Mouse (Mus musculus): ENCODE results near the gene Slamf6. TPM values are rescaled to one million over a fixed set of nuclear protein-coding genes. Genes with fewer than 3 reads are reported as not detected.

The Slamf6 gene
- polyA plus RNA-seq, 1 experiment, result 0.90 TPM

DNA sequence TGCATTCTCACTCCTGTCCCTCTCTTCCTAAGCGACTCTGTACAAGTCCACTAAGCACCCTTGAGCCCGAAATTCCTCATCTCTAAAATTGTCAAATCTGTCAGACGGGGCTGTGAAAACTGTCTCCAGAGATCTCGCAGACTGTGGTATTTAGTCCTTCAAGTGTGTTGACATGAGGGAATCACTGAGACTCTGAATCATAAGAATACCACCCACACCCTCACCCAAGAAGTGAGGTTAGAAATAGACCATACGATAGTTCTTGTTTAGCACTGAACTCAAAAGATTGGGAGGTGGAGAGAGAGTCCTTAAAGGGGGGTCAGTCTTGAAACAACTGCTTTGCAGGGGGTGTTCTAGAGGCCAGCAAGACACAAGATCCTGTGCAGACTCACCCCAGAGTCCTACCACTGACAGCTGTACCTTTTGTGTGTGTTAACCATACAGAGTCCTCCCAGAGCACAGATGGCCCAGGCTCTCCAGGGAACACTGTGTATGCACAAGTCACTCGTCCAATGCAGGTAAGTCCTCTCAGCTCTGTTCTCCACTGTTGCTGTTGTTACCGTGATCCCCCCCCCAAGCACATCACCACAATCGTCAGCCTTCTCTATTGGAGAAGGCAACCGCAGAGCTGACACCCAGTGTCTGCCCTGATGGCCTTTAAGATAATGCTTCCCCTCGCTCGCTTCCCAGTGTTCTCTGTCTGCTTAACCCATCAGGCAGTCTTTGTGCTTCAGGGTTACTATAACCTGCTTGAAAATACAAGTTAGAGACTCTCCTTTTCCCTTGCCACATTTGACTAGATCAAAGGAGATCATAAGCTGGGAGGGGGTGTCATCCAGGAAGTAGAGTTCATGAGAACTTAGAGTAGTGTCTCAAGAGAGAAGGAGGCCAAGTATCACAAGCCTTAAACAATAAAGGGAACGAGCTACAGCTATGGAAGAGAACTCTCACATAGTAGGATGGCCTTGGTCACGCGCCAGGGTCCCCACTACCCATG, 21.9 kb downstream of the Slamf6 start:
- TF ChIP-seq POLR2A (IDR thresholded peaks at IDR 0.05; ENCODE audit: low read depth, low read length), result no peak
- no peak for TF ChIP-seq CTCF (IDR thresholded peaks at IDR 0.05; ENCODE audit: extremely low read depth, insufficient read length, insufficient replicate concordance, low read depth, low read length)
- Histone ChIP-seq H3K27ac (ENCODE audit: insufficient read depth, low read depth, low read length) (no peak overlapping the region), H3K36me3 (ENCODE audit: control insufficient read depth, insufficient read depth, low read length) (no peaks in the 10 kb centered on the region), H3K4me1 (ENCODE audit: control insufficient read depth, insufficient read depth, insufficient read length, low read length) (no peaks in the 10 kb centered on the region), H3K27me3 (ENCODE audit: control insufficient read depth, insufficient read depth, low read length) (no peaks in the 10 kb centered on the region), H3K4me3 (ENCODE audit: low read depth, low read length) (no peak overlapping the region)
- WGBS, result 72% methylated on average over 14 of the region's 14 CpGs

GRCm38 (mm10) chr1:171940626-171941025, 23.3 kb downstream of the Slamf6 start:
- Histone ChIP-seq H3K4me3 (ENCODE audit: low read depth, low read length) (no peak overlapping the region), H3K36me3 (ENCODE audit: control insufficient read depth, insufficient read depth, low read length) (no peaks in the 10 kb centered on the region), H3K27me3 (ENCODE audit: control insufficient read depth, insufficient read depth, low read length) (no peaks in the 10 kb centered on the region), H3K27ac (ENCODE audit: insufficient read depth, low read depth, low read length) (no peak overlapping the region), H3K4me1 (ENCODE audit: control insufficient read depth, insufficient read depth, insufficient read length, low read length) (no peaks in the 10 kb centered on the region)
- no peak for TF ChIP-seq POLR2A (IDR thresholded peaks at IDR 0.05; ENCODE audit: low read depth, low read length)
- no peak for TF ChIP-seq CTCF (IDR thresholded peaks at IDR 0.05; ENCODE audit: extremely low read depth, insufficient read length, insufficient replicate concordance, low read depth, low read length)
- WGBS, result 86% methylated on average over 6 of the region's 6 CpGs

DNA sequence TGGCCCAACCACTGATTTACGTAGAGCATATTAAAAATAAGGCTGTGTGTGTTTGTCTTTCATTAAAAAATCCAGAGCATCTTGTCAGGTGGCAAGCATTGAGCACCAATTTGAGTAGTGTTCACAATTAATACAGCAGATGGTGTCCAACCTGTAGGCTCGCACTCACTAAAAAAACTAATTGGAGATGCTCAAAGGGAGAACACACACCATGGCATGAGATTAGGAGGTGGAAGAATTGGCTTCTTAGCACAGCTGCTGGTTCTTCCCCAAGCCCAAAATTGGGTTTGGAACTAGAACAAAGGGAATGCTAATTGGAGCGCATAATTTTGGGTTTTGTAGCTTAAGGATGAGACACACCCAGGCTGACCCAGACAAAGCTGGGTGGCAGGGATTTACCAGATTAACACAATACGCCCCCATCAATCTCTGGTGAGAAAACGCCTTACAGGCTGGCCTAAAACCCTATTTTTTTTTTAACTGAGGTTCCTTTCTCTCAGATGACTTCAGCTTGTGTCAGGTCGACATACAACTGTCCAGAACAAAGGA, 29.2 kb downstream of the Slamf6 start:
- Histone ChIP-seq H3K27ac (ENCODE audit: insufficient read depth, low read depth, low read length) (no peak overlapping the region), H3K4me1 (ENCODE audit: control insufficient read depth, insufficient read depth, insufficient read length, low read length) (no peaks in the 10 kb centered on the region), H3K27me3 (ENCODE audit: control insufficient read depth, insufficient read depth, low read length) (no peaks in the 10 kb centered on the region), H3K36me3 (ENCODE audit: control insufficient read depth, insufficient read depth, low read length) (no peaks in the 10 kb centered on the region), H3K4me3 (ENCODE audit: low read depth, low read length) (no peak overlapping the region)
- WGBS, result 67% methylated on average over 6 of the region's 6 CpGs
- TF ChIP-seq POLR2A (IDR thresholded peaks at IDR 0.05; ENCODE audit: low read depth, low read length) (no peak), CTCF (IDR thresholded peaks at IDR 0.05; ENCODE audit: extremely low read depth, insufficient read length, insufficient replicate concordance, low read depth, low read length) (no peak)

DNA sequence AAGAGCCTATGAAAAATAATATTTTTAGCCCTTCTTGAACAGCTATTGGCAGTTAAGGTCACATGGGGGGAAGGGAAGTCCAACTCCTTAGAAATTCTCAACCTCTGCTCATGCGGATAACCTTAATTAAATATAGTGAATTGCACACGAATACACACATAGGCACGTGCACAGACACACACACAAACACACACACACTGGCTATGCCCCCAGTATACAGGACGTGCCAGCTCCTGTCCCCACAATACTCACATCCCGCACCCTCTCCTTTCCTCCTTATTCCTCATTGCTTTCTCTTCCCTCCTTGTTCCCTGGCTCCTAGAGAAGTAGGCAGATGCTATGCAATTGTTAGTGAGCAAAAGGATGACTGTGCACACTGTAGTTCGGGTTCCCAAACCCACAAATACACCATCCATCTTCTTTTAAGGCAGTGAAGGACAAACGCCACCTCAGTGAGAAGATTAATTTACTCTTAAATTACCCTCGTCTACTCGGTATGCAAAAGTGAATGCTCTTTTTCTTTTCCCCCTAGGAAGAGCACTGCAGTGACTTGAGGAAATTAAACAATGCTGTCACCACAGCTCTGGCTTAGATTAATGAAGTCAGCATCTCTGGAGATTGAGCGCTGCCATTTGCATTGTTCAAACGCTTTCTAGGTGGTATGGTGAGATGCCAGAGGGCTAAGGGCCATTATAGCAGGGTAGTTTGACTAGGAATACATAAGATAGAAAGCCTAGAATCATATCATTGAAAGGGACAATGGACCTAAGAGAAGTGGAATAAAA, 31.0 kb downstream of the Slamf6 start:
- Histone ChIP-seq H3K4me1 (ENCODE audit: control insufficient read depth, insufficient read depth, insufficient read length, low read length) (no peaks in the 10 kb centered on the region), H3K27me3 (ENCODE audit: control insufficient read depth, insufficient read depth, low read length) (no peaks in the 10 kb centered on the region), H3K27ac (ENCODE audit: insufficient read depth, low read depth, low read length) (no peak overlapping the region), H3K4me3 (ENCODE audit: low read depth, low read length) (no peak overlapping the region), H3K36me3 (ENCODE audit: control insufficient read depth, insufficient read depth, low read length) (no peaks in the 10 kb centered on the region)
- TF ChIP-seq POLR2A (IDR thresholded peaks at IDR 0.05; ENCODE audit: low read depth, low read length) (no peak), CTCF (IDR thresholded peaks at IDR 0.05; ENCODE audit: extremely low read depth, insufficient read length, insufficient replicate concordance, low read depth, low read length) (no peak)
- WGBS, result 74% methylated on average over 11 of the region's 11 CpGs

DNA sequence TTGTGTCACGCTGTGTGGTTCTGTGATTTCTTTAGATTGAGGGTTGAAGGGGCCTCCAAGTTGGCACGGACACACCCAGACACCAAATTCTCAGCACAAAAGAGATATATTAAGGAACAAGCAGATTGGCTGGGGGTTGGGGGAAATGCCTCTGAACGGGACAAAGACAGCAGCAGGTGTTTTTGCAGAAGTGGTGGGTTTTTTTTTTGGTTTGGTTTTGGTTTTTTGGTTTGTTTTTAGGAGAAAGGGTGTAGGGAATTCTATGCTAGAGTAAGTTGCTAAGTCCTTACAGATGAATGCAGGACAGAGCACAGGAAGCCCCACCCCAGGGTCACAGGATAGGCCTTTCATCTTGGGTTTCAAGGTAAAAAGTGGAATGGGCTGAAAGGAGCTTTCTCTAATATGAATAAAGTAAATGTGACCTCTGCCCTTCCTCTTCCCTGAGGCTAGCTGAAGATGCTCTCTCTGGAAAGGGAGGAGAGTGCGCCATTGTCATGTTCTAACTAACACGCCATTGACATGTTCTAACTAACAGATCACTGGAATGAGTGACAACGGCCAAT, 31.7 kb downstream of the Slamf6 start:
- WGBS, result 77% methylated on average over 6 of the region's 6 CpGs
- no peaks in the 10 kb centered on the region for H3K36me3 ChIP-seq (ENCODE audit: control insufficient read depth, insufficient read depth, low read length)

DNA sequence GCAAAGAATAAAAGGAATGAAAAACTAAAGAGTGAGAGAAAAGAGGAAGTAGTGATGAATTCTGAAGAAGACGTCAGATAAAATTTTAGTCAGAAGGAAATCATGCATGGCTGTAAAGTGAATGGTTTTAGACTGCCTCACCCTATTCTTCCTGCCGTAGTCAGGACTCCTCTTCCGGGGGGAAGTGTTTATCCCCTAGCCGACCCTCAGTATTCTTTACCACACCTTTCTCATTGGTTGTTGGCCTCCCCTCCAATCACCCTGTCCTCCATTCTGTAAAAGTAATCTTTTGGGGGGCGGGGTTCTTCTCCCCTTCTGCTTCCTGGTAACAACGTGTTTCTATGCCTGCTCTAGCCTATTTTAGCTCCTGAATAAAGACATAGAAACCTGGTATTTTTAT, 37.8 kb downstream of the Slamf6 start:
- TF ChIP-seq CTCF (IDR thresholded peaks at IDR 0.05; ENCODE audit: extremely low read depth, insufficient read length, insufficient replicate concordance, low read depth, low read length) (no peak), POLR2A (IDR thresholded peaks at IDR 0.05; ENCODE audit: low read depth, low read length) (no peak)
- no peak overlapping the region for H3K27ac ChIP-seq (ENCODE audit: insufficient read depth, low read depth, low read length)

More for the DNA sequence above, 31.7 kb downstream of the Slamf6 start:
- Histone ChIP-seq H3K27me3 (ENCODE audit: control insufficient read depth, insufficient read depth, low read length) (no peaks in the 10 kb centered on the region), H3K27ac (ENCODE audit: insufficient read depth, low read depth, low read length) (no peak overlapping the region), H3K4me3 (ENCODE audit: low read depth, low read length) (no peak overlapping the region), H3K4me1 (ENCODE audit: control insufficient read depth, insufficient read depth, insufficient read length, low read length) (no peaks in the 10 kb centered on the region)
- no peak for TF ChIP-seq CTCF (IDR thresholded peaks at IDR 0.05; ENCODE audit: extremely low read depth, insufficient read length, insufficient replicate concordance, low read depth, low read length)
- TF ChIP-seq POLR2A (IDR thresholded peaks at IDR 0.05; ENCODE audit: low read depth, low read length), result no peak

More for the DNA sequence above, 37.8 kb downstream of the Slamf6 start:
- no peaks in the 10 kb centered on the region for H3K4me1 ChIP-seq (ENCODE audit: control insufficient read depth, insufficient read depth, insufficient read length, low read length)
- no peak overlapping the region for H3K4me3 ChIP-seq (ENCODE audit: low read depth, low read length)
- WGBS, result 58% methylated on average over 6 of the region's 6 CpGs
- H3K27me3 ChIP-seq (ENCODE audit: control insufficient read depth, insufficient read depth, low read length), result no peaks in the 10 kb centered on the region
- H3K36me3 ChIP-seq (ENCODE audit: control insufficient read depth, insufficient read depth, low read length), result no peaks in the 10 kb centered on the region

All from small intestine, adult 2 months (tissue).